Mouse (Mus musculus) C2C12 (cell line): ENCODE measurements at regions not wholly inside any gene's neighbourhood (a gene's known extent, or its start where the extent isn't known, plus 50 kb on each side); places are given as distances from the start of the nearest gene placed in this dataset.

ENCODE experiments used
- H3K27me3 ChIP-seq: one replicate; pipeline ENCODE4 v1.6.1; 2011; ENCODE audit not compliant: control insufficient read depth, insufficient read depth, insufficient read length
- H3K36me3 ChIP-seq: one replicate; pipeline ENCODE4 v1.6.1; 2011; ENCODE audit not compliant: control insufficient read depth, insufficient read depth
- H3K4me3 ChIP-seq: one replicate; pipeline ENCODE4 v1.5.1; 2011; ENCODE audit warnings: mild to moderate bottlenecking, control low read depth; ENCODE audit not compliant: poor library complexity, insufficient read depth, severe bottlenecking
- H3K79me2 ChIP-seq: one replicate; pipeline ENCODE4 v1.6.1; 2011; ENCODE audit not compliant: control insufficient read depth, insufficient read depth
- H3K79me3 ChIP-seq: one replicate; pipeline ENCODE4 v1.6.1; 2011; ENCODE audit warnings: low read depth, control low read depth
- H3ac ChIP-seq: one replicate; pipeline ENCODE3; 2011; ENCODE audit warnings: low read depth; ENCODE audit not compliant: control insufficient read depth, insufficient read length
- CEBPB ChIP-seq: IDR thresholded peaks from one replicate; pipeline ENCODE4 v1.6.1; 2011; ENCODE audit warnings: low read depth, mild to moderate bottlenecking, control low read depth, moderate library complexity
- CTCF ChIP-seq: IDR thresholded peaks from one replicate; pipeline ENCODE4 v1.5.1; 2011; ENCODE audit not compliant: control insufficient read depth, insufficient read depth, insufficient read length
- FOSL1 ChIP-seq: IDR thresholded peaks from one replicate; pipeline ENCODE4 v1.8.0; 2011; ENCODE audit warnings: mild to moderate bottlenecking, low read length; ENCODE audit not compliant: poor library complexity, insufficient read depth, severe bottlenecking
- MAX ChIP-seq: IDR thresholded peaks from one replicate; pipeline ENCODE4 v1.6.1; 2011; ENCODE audit warnings: mild to moderate bottlenecking, control low read depth
- MYOD1 ChIP-seq: IDR thresholded peaks from one replicate; pipeline ENCODE4 v1.6.1; 2011; ENCODE audit warnings: low read depth; ENCODE audit not compliant: control insufficient read depth, insufficient read length
- MYOG ChIP-seq: IDR thresholded peaks from one replicate; pipeline ENCODE4 v1.6.1; 2011; ENCODE audit not compliant: control insufficient read depth, insufficient read length; ENCODE audit errors: extremely low read depth
- USF1 ChIP-seq: IDR thresholded peaks from one replicate; pipeline ENCODE4 v1.6.1; 2011; ENCODE audit warnings: low read depth, mild to moderate bottlenecking, control low read depth, moderate library complexity

- Histone ChIP-seq H3K79me3 (no peaks in the 10 kb centered on the region), H3ac (no peak overlapping the region), H3K4me3 (no peak overlapping the region), H3K79me2 (no peaks in the 10 kb centered on the region), H3K27me3 (peaks cover 36% of the 10 kb centered on the region), H3K36me3 (no peaks in the 10 kb centered on the region)
- TF ChIP-seq CEBPB (no peak), CTCF (no peak), FOSL1 (no peak), USF1 (no peak), MAX (no peak), MYOD1 (no peak), MYOG (no peak)
Observed at GRCm38 (mm10) chr6:100974716-100975115, 141.3 kb downstream of the Ppp4r2 start.

DNA sequence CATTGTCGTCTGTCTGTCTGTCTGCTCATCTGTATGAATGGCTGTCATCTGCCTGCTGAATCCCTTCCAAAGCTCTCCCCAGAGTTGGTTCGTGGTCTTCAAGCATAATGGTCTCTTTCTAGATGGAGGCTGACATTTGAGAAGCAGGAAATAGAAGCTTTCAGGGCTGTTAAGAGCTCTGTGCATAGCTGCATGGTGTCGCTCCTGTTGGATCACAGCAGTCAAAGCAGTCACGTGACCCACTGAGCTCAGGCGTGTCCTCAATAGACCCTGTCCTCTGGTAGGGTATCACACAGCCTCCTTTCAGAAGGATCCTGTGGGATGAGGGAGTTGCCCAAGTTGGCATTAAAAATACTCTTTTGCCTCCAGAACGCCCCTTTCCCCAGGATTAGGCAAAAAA is 142.4 kb downstream of the Ppp4r2 start:
- Histone ChIP-seq H3K79me2 (no peaks in the 10 kb centered on the region), H3K36me3 (no peaks in the 10 kb centered on the region), H3ac (no peak overlapping the region), H3K27me3 (peaks cover 36% of the 10 kb centered on the region), H3K79me3 (no peaks in the 10 kb centered on the region), H3K4me3 (no peak overlapping the region)
- TF ChIP-seq CTCF (no peak), MYOD1 (no peak), FOSL1 (no peak), MAX (no peak), MYOG (no peak), CEBPB (no peak), USF1 (peak; percentile 75)

DNA sequence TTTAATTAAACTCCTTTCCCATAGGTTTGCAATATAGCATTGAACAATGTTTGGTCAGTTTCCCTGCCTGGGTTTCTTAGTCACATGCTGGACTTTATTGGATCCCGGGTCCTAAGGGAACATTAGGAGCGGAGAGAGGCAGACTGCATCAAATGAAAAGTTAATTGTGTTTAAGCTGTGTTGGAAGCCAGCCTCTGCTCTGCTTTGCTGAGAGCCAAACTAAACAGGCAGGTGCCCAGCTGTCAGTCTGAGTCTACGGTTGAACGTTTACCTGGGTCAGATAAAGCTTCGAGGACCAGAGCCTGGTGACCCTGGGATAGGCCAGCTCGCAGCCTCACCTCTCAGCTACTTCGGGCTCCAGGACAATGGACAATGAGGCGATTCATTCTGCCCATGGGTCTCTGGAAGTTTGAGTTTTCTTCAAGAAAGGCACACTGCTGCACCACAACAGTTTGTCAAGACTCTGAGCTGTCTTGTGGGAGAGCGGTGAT is 143.8 kb downstream of the Ppp4r2 start:
- no peak overlapping the region for H3ac ChIP-seq
- no peak overlapping the region for H3K4me3 ChIP-seq
- TF ChIP-seq MAX (no peak), CEBPB (no peak), USF1 (no peak), MYOD1 (no peak), MYOG (no peak), FOSL1 (no peak), CTCF (no peak)
- no peaks in the 10 kb centered on the region for H3K79me3 ChIP-seq
- peaks cover 31% of the 10 kb centered on the region for H3K27me3 ChIP-seq
- no peaks in the 10 kb centered on the region for H3K36me3 ChIP-seq
- no peaks in the 10 kb centered on the region for H3K79me2 ChIP-seq

DNA sequence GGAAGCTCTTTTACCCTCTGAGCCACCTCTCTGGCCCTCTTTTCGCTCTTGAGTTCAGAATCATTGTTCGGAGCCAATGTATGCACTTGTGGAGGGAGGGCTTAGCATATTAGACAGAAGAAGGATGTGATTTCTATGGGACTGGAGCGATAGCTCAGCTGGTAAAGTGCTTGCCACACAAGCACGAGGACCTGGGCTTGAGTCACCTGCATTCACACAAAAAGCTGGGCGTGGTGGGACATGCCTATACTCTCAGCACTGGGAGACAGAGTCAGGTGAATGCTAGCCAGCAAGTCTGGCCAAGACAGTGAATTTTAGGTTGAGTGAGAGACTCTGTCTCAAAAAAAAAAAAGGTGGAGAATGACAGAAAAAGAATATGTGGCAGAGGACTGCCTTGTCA is 144.7 kb downstream of the Ppp4r2 start:
- Histone ChIP-seq H3K36me3 (no peaks in the 10 kb centered on the region), H3ac (no peak overlapping the region), H3K27me3 (peaks cover 29% of the 10 kb centered on the region), H3K79me2 (no peaks in the 10 kb centered on the region), H3K79me3 (no peaks in the 10 kb centered on the region), H3K4me3 (no peak overlapping the region)
- TF ChIP-seq CEBPB (no peak), CTCF (no peak), MYOD1 (no peak), FOSL1 (no peak), MAX (no peak), USF1 (no peak), MYOG (no peak)

GRCm38 (mm10) chr6:100978727-100979460 is 145.5 kb downstream of the Ppp4r2 start:
- Histone ChIP-seq H3ac (no peak overlapping the region), H3K79me3 (no peaks in the 10 kb centered on the region), H3K36me3 (no peaks in the 10 kb centered on the region), H3K27me3 (peaks cover 24% of the 10 kb centered on the region), H3K79me2 (no peaks in the 10 kb centered on the region), H3K4me3 (no peak overlapping the region)
- no peak for TF ChIP-seq USF1
- no peak for TF ChIP-seq CEBPB
- TF ChIP-seq FOSL1 = no peak
- TF ChIP-seq MAX = no peak
- no peak for TF ChIP-seq MYOG
- TF ChIP-seq CTCF = no peak
- TF ChIP-seq MYOD1 = no peak
